Mouse (Mus musculus) splenic B cell, adult 2 months (primary cell): ENCODE results near the gene Tmem100.
A peak's percentile ranks its signal among the peaks of the same experiment; 100 is the strongest.

Experiments
- DNase-seq: peaks from one replicate; pipeline ENCODE4 v3.0.0-alpha.2; 2011; ENCODE audit warnings: low read depth, low spot score
- H3K27me3 ChIP-seq: 2 replicates; pipeline ENCODE4 v1.6.1; 2012; ENCODE audit warnings: mild to moderate bottlenecking, low read length, moderate library complexity, mixed read lengths; ENCODE audit not compliant: control insufficient read depth, poor library complexity, insufficient read depth, severe bottlenecking
- H3K36me3 ChIP-seq: 2 replicates; pipeline ENCODE4 v1.6.1; 2012; ENCODE audit warnings: mild to moderate bottlenecking, low read length, moderate library complexity, mixed read lengths; ENCODE audit not compliant: control insufficient read depth, poor library complexity, insufficient read depth, severe bottlenecking

Gene Tmem100

DNA sequence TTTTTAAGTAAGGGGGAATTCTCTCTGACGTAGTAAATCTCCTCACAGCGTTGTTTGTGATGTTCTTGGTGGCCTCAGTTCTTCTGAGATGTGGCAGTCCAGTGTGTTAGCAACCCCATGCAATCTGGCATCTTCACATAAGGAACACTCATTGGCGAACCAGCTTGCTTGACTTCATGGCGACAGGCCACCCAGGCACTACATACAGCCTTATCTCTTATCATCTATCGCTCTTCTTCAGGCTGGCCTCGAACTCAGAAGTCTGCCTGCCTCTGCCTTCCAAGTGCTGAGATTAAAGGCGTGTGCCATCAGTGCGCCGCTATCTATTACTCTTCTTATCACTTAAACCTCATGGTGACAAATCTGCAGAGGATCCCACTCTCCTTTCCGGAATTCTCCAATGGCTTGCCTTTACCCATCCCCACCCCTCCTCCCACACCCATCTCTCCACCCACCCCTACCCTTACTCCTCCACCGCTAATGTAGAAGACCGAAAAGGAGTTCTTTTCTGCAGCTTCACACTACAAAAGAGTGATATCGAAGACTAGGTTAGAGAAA is at the start of gene Tmem100:
Gene Tmem100 (plus strand): TSS at position 508 of the 558 bp plus-strand sequence.
- DNase-seq = no peak
- Histone ChIP-seq H3K27me3 (no peaks in the 10 kb centered on the region), H3K36me3 (no peaks in the 10 kb centered on the region)

DNA sequence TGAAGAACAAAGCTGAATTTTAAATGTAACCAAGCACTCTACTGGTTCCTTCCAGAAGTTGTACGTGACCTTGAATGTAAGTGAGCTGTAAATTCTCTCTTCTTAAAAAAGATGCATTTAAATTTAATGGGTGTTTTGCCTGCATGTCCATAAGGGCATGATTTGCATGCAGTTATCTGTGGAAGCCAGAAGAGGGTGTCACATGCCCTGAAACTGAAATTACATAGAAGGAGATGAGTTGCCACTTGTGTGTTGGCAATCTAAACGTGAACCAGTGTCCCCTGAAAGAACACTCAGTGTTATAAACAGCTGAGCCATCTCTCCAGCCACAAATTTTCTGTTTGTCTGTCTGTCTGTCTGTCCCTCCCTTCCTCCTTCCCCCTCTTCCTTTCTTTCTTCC is 47.2 kb upstream of the Tmem100 start:
- no peak for DNase-seq
- H3K36me3 ChIP-seq = no peaks in the 10 kb centered on the region
- no peaks in the 10 kb centered on the region for H3K27me3 ChIP-seq

GRCm38 (mm10) chr11:89984436-89984835 is 45.7 kb upstream of the Tmem100 start:
- no peak for DNase-seq
- no peaks in the 10 kb centered on the region for H3K27me3 ChIP-seq
- no peaks in the 10 kb centered on the region for H3K36me3 ChIP-seq

DNA sequence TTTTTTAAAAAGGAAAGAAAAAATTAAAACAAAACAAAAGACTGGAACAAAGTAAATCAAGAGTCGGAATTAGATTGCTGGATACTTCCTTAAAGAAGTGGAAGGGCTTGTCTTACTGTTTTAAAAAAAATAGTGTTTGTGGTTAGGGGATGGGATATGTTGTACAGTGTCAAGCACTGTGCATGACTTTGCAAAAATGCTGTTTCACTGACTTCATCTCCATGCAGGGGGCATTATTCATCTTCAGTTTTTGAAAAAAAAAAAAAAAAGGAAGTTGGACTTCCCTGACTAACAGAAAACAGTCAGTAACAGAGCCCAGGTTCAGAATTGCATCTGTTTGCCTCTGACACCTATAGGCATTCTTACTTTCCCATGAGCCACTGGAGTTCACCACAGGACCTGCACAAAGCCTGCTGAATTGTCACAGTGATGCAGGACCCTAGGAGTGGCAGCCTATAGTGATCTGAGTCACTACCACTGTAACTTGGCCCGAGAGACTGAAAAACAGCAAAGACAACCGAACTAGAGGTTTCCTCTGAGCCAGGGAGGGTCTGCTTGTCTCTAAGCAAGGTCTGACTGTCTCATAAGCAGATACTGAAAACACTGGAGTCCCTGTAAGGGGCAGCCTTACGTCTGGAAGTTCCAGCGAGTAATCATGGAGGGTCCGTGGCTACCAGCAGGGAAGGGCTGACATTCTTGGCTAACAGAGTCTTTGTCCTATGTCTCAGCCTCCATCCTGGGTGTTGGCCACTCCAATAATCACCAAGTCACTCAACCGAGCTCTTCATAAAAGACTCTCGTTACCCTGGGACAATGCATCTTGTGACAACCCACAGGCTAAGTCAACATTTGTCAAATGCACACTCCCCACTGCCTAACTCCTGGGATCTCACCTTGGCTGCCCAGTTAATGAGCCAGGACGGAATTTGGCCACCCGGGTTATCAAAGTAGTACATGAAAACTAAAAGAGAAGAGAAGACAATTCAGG is 44.7 kb upstream of the Tmem100 start:
- DNase-seq = no peak
- Histone ChIP-seq H3K27me3 (no peaks in the 10 kb centered on the region), H3K36me3 (no peaks in the 10 kb centered on the region)

DNA sequence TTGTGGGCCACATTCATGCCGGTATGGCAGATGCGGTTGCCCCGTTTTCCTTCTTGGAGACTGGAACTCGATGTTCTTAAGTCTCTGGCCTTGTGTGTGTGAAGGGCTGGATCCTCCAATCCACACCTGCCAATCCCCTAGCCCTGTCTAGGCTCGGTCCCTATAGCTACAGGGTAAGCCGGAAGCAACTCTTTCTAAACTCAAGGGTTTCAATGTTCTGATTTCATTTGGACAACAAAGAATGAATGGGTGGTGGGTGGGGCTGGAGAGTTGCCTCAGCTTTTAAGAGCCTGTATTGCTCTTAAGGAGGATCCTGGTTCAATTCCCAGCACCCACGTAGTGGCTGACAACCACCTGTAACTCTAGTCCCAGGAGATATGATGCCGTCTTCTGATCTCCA is 43.6 kb upstream of the Tmem100 start:
- Histone ChIP-seq H3K27me3 (no peaks in the 10 kb centered on the region), H3K36me3 (no peaks in the 10 kb centered on the region)
- no peak for DNase-seq

DNA sequence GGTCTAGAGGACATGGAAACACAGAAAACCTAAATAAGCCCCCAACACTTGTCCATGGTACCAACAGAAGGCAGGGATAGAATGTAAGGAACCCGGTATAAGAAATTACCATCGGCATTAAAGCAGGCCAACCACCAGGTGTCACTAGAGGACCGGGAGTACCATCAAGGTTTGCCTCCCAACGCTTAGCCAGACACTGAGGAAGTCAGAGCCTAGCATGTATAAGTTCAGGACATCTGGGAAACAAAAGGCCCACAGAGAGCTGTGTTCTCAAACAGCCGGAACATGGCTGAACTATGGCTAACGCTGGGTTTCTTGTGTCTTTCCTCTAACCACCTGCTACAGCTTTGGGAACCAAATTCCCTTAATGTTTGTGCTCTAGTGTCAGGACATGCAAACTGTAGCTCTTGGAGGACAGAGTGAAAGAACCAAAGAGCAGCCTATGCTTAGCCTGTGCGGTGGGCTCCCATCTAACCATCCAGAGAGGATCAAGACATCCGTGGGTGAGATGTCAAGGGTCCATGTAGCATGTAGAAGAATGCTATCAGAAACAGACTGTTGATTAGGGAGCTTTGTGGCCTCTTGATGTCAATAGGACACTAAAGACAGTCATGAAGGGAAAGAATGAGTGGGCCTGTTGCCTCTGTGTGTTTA is 41.1 kb upstream of the Tmem100 start:
- Histone ChIP-seq H3K36me3 (no peaks in the 10 kb centered on the region), H3K27me3 (no peaks in the 10 kb centered on the region)
- peak; percentile 77 for DNase-seq

- no peaks in the 10 kb centered on the region for H3K27me3 ChIP-seq
- no peaks in the 10 kb centered on the region for H3K36me3 ChIP-seq
Measured at GRCm38 (mm10) chr11:89991661-89992060, 38.5 kb upstream of the Tmem100 start.

GRCm38 (mm10) chr11:89994706-89995105 is 35.4 kb upstream of the Tmem100 start:
- Histone ChIP-seq H3K36me3 (no peaks in the 10 kb centered on the region), H3K27me3 (no peaks in the 10 kb centered on the region)
- DNase-seq = no peak

More at GRCm38 (mm10) chr11:89991661-89992060, 38.5 kb upstream of the Tmem100 start:
- DNase-seq = no peak

DNA sequence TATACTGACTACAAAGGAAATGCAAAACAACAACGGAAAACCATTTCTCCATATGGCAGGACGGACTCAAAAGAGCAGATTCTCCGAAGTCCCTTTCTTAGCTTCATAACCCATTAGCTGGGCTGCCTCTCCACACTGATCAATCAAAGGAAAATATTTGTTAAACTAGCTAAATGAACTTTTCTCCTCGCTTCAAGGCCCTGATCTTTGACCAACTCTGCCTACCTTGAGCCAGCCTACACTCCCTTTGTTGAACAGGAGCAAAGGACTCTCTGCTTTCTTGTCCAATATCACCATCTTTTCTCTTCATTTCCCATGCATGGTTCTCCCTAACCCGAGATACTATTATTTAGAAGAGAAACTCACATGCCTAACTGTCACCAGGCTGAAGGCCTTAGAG is 34.6 kb upstream of the Tmem100 start:
- Histone ChIP-seq H3K27me3 (no peaks in the 10 kb centered on the region), H3K36me3 (no peaks in the 10 kb centered on the region)
- DNase-seq = no peak

- no peak for DNase-seq
- no peaks in the 10 kb centered on the region for H3K36me3 ChIP-seq
- no peaks in the 10 kb centered on the region for H3K27me3 ChIP-seq
Measured at GRCm38 (mm10) chr11:89996406-89996805, 33.7 kb upstream of the Tmem100 start.

DNA sequence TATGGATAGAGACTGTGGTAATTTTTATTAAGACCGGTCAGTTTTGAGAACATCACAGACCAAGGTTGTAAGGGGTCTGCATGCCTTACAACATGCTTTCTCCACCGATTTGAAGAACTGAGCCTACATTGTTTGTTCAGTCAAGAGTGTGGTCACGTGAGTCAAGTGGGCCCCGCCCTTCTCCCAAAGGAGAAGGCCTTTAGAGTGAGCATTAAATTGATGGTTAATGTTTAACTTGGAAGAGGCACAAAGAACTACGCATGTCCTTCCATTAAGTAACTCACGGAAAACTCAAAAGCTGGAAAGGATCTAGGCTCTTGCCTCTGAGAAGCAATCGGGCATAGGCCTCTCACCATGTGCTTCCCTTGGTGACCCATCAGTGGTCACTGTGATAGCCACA is 33.3 kb upstream of the Tmem100 start:
- Histone ChIP-seq H3K36me3 (no peaks in the 10 kb centered on the region), H3K27me3 (no peaks in the 10 kb centered on the region)
- DNase-seq = no peak

GRCm38 (mm10) chr11:89998996-89999770 is 31.0 kb upstream of the Tmem100 start:
- Histone ChIP-seq H3K36me3 (no peaks in the 10 kb centered on the region), H3K27me3 (no peaks in the 10 kb centered on the region)
- DNase-seq = no peak

DNA sequence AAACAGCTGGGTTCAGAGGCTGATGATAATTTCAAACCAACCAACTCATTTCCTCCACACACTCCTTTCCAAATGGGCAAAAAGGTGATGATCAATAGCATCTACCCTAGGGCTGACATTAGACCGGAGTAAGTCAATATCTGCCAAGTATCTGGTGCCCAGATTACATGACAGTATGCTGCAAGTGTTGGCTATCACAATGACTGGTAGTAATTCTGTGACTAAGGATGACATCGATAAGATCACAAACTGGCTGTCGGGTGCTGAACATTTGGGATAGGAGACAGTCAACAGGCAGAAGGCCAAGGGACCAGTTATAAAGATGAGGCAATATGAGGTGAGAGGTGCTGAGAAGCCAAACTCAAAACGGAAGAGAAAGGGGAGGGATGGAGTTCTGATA is 29.5 kb upstream of the Tmem100 start:
- H3K36me3 ChIP-seq = no peaks in the 10 kb centered on the region
- no peak for DNase-seq

GRCm38 (mm10) chr11:90001396-90002230 is 28.5 kb upstream of the Tmem100 start:
- H3K36me3 ChIP-seq = no peaks in the 10 kb centered on the region
- H3K27me3 ChIP-seq = no peaks in the 10 kb centered on the region; the same call in 1 of the 2 replicates
- DNase-seq = no peak

More for the DNA sequence above, 29.5 kb upstream of the Tmem100 start:
- no peaks in the 10 kb centered on the region; the same call in 1 of the 2 replicates for H3K27me3 ChIP-seq
